Mouse (Mus musculus) embryonic fibroblast, embryonic 13.5 days (primary cell): Measurements from ENCODE around the gene Usp17lc.
"Not testable (repeated sequence)": the region's sequence is repeated elsewhere in the genome, so short reads cannot be mapped to it uniquely, and the experiment has no call there.

Experiments used
- CTCF ChIP-seq: IDR thresholded peaks from 2 replicates; pipeline ENCODE4 v1.5.1; 2011; ENCODE audit warnings: mild to moderate bottlenecking, control low read depth, low read length, moderate library complexity, borderline replicate concordance; ENCODE audit not compliant: insufficient read depth
- POLR2A ChIP-seq: IDR thresholded peaks from 2 replicates; pipeline ENCODE4 v1.6.1; 2011; ENCODE audit warnings: low read depth, mild to moderate bottlenecking, control low read depth, low read length, moderate library complexity

- TF ChIP-seq POLR2A, CTCF: not testable (repeated sequence)
These were observed at the start of gene Usp17lc for GRCm38 (mm10) chr7:103414772-103415171.
